Mouse (Mus musculus) hindbrain, embryonic 13.5 days (tissue): Measurements from ENCODE around the gene Olfml2b. TPM values are rescaled to one million over a fixed set of nuclear protein-coding genes. Genes with fewer than 3 reads are reported as not detected.
A peak's percentile ranks its signal among the peaks of the same experiment; 100 is the strongest.

Experiments used
- ATAC-seq: fragments of 200-750 bp; cut with Nextera tagmentation; 2 replicates; pipeline ENCODE4 v1.8.0; 2017; ENCODE audit warnings: moderate TSS enrichment; ENCODE audit not compliant: low FRiP score
- H3K27ac ChIP-seq: fragments of 300-500 bp; sonication (generic); 2 replicates; pipeline ENCODE4 v1.5.1; 2015; ENCODE audit warnings: inconsistent platforms, mild to moderate bottlenecking, moderate library complexity
- H3K27me3 ChIP-seq: fragments of 300-500 bp; sonication (generic); 2 replicates; pipeline ENCODE4 v1.6.1; 2015; ENCODE audit warnings: mild to moderate bottlenecking, inconsistent platforms
- H3K36me3 ChIP-seq: fragments of 300-500 bp; sonication (generic); 2 replicates; pipeline ENCODE4 v1.6.1; 2015; ENCODE audit warnings: mild to moderate bottlenecking, inconsistent platforms
- H3K4me1 ChIP-seq: fragments of 300-500 bp; sonication (generic); replicated peaks from 2 replicates; pipeline ENCODE4 v1.6.1; 2015; ENCODE audit warnings: inconsistent platforms
- H3K4me2 ChIP-seq: fragments of 300-500 bp; sonication (generic); 2 replicates; pipeline ENCODE4 v1.6.1; 2015; ENCODE audit warnings: inconsistent platforms, mild to moderate bottlenecking, moderate library complexity
- H3K4me3 ChIP-seq: fragments of 300-500 bp; sonication (generic); 2 replicates; pipeline ENCODE4 v1.5.1; 2015; ENCODE audit warnings: mild to moderate bottlenecking, inconsistent platforms
- H3K9ac ChIP-seq: fragments of 300-500 bp; sonication (generic); 2 replicates; pipeline ENCODE4 v1.6.1; 2015; ENCODE audit warnings: mild to moderate bottlenecking, inconsistent platforms
- H3K9me3 ChIP-seq: fragments of 300-500 bp; sonication (generic); 2 replicates; pipeline ENCODE4 v1.6.1; 2016; ENCODE audit warnings: inconsistent platforms
- WGBS: fragments of 180-500 bp; shearing (Covaris S2); methylation state at CpG from one replicate; pipeline ENCODE4 v1.1.7; 2015; 5-methylcytosine and 5-hydroxymethylcytosine counted together
- polyA plus RNA-seq: library from polyadenylated mRNA; unstranded; fragments of >200 nt; fragmentation: Nextera tagmentation; extraction: Ambion mirVana; gene quantifications from 2 replicates; pipeline ENCODE4 v1.2.1, GENCODE M21; 2015

Gene Olfml2b
- polyA plus RNA-seq, 1 experiment from 2014 or later, result 5.2 TPM

DNA sequence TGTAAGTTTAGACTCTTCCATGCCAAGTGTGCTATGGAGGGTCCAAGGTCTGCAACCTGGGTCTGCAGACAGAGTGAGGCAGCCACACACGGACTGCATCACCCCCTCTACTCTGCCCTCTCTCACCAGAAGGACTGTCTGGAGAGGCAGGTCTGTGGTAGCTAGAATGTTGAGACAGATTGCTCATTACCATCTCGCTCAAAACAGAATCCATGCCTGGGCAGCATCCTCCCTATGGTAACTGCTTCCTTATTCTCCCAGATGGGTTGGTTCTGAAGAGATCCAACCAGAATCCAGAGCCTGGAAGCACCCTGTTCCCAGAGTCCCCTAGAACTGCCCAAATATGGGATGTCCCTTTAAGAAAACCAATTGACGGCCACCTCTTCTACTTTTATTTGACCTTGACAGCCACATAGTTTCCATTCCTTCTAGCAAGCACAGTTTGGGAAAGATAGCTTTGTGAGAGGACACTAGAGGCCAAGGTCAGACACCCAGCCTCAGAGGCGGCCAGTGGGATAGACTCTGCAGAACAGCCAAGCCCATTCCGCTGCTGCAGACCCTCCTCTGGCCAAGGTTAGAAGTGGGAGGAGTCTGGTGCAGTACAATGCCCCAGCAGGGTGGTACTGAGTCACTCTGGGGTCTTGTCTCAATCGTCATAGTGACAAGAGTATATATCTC, 6.9 kb downstream of the Olfml2b start:
- Histone ChIP-seq H3K9me3 (no peaks in the 10 kb centered on the region), H3K9ac (no peak overlapping the region), H3K4me2 (no peak overlapping the region), H3K36me3 (peaks cover 19% of the 10 kb centered on the region; the same call in 1 of the 2 replicates), H3K27me3 (no peaks in the 10 kb centered on the region), H3K27ac (no peak overlapping the region), H3K4me1 (peaks cover 23% of the 10 kb centered on the region), H3K4me3 (no peak overlapping the region)
- WGBS, result 61% methylated on average over 6 of the region's 6 CpGs
- no peak for ATAC-seq

- Histone ChIP-seq H3K4me2 (no peak overlapping the region), H3K27me3 (no peaks in the 10 kb centered on the region), H3K9ac (no peak overlapping the region), H3K36me3 (peaks cover 19% of the 10 kb centered on the region; the same call in 1 of the 2 replicates), H3K4me3 (no peak overlapping the region), H3K9me3 (no peaks in the 10 kb centered on the region), H3K27ac (no peak overlapping the region), H3K4me1 (peaks cover 20% of the 10 kb centered on the region)
- no peak for ATAC-seq
- WGBS, result 72% methylated on average over 15 of the region's 15 CpGs
Measured at GRCm38 (mm10) chr1:170651989-170652740, 7.8 kb downstream of the Olfml2b start.

- Histone ChIP-seq H3K4me3 (no peak overlapping the region), H3K9me3 (no peaks in the 10 kb centered on the region), H3K9ac (no peak overlapping the region), H3K27me3 (no peaks in the 10 kb centered on the region), H3K4me1 (peaks cover 18% of the 10 kb centered on the region; the same call in 1 of the 2 replicates), H3K4me2 (no peak overlapping the region), H3K27ac (no peak overlapping the region), H3K36me3 (peaks cover 7% of the 10 kb centered on the region; the same call in 1 of the 2 replicates)
- 48% methylated on average over 5 of the region's 5 CpGs for WGBS
- peak; percentile 69 for ATAC-seq
Measured at GRCm38 (mm10) chr1:170655280-170655917, 11.1 kb downstream of the Olfml2b start.

GRCm38 (mm10) chr1:170656518-170657227, 12.3 kb downstream of the Olfml2b start:
- H3K36me3 ChIP-seq, result peaks cover 6% of the 10 kb centered on the region; the same call in 1 of the 2 replicates
- H3K9me3 ChIP-seq, result no peaks in the 10 kb centered on the region
- no peak for ATAC-seq
- H3K4me2 ChIP-seq, result no peak overlapping the region
- no peak overlapping the region for H3K4me3 ChIP-seq
- H3K9ac ChIP-seq, result no peak overlapping the region
- H3K27me3 ChIP-seq, result no peaks in the 10 kb centered on the region
- peaks cover 18% of the 10 kb centered on the region; the same call in 1 of the 2 replicates for H3K4me1 ChIP-seq
- WGBS, result 74% methylated on average over 11 of the region's 11 CpGs
- no peak overlapping the region for H3K27ac ChIP-seq

DNA sequence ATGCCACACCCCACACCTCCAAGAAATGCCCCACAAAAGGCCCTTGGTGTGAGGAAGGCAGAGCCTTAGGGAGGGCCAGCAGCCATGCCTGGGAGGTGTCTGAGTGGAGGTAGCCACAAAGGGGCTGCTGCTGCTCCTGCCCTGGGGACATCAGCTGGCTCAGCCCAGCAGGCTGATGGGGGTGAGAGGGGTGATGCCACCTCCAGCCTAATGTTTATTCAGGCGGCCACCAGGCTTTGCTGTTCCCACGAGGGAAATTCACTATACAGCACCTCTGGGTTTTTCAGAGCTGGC, 12.8 kb downstream of the Olfml2b start:
- no peak for ATAC-seq
- H3K9me3 ChIP-seq, result no peaks in the 10 kb centered on the region
- peaks cover 8% of the 10 kb centered on the region for H3K36me3 ChIP-seq
- no peak overlapping the region for H3K9ac ChIP-seq
- no peaks in the 10 kb centered on the region for H3K27me3 ChIP-seq
- no peak overlapping the region for H3K27ac ChIP-seq
- 29% methylated on average over 2 of the region's 2 CpGs for WGBS
- H3K4me2 ChIP-seq, result no peak overlapping the region
- H3K4me3 ChIP-seq, result no peak overlapping the region
- peaks cover 18% of the 10 kb centered on the region; the same call in 1 of the 2 replicates for H3K4me1 ChIP-seq

DNA sequence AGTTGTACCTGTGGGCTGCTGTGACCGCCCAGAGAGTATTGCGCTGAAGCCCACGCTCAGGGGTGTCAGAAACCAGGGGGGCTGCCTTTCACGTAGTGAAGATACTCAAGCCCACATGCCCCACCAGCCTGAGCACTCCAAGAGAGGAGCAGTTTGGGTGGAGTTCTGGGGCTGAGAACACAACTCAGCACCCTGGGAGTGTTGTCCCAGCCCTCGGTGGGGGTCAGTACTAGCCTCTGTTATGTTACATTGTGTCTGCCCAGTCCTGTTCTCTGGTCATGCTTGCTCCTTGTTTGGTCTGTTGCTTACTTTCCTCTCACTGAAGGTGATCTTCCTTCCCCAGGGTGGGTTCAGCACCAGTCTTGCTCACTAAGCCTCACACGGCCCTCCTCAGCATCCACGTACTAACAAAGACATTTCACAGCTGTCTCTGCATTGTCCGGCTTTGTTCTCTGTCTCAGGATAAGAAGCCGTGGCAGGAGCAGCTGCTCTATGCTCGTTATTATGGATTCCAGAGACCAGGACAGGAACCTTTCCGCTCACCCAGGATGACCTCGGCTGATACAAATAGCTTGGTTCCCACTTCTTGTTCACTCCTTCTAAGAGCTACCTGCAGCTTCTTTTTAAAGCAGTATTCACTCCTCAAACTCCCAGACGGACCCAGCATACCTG, 13.4 kb downstream of the Olfml2b start:
- Histone ChIP-seq H3K36me3 (peaks cover 12% of the 10 kb centered on the region), H3K4me3 (no peak overlapping the region), H3K27me3 (no peaks in the 10 kb centered on the region), H3K4me1 (peaks cover 18% of the 10 kb centered on the region; the same call in 1 of the 2 replicates), H3K9ac (no peak overlapping the region), H3K9me3 (no peaks in the 10 kb centered on the region), H3K4me2 (no peak overlapping the region), H3K27ac (no peak overlapping the region)
- 48% methylated on average over 13 of the region's 13 CpGs for WGBS
- peak; percentile 11; the same call in 1 of the 2 replicates for ATAC-seq

GRCm38 (mm10) chr1:170659260-170659659, 14.9 kb downstream of the Olfml2b start:
- Histone ChIP-seq H3K9ac (no peak overlapping the region), H3K4me3 (no peak overlapping the region), H3K27me3 (no peaks in the 10 kb centered on the region), H3K4me2 (no peak overlapping the region), H3K27ac (no peak overlapping the region), H3K36me3 (peaks cover 15% of the 10 kb centered on the region), H3K9me3 (no peaks in the 10 kb centered on the region), H3K4me1 (peaks cover 18% of the 10 kb centered on the region; the same call in 1 of the 2 replicates)
- WGBS, result 84% methylated on average over 13 of the region's 13 CpGs
- no peak for ATAC-seq

DNA sequence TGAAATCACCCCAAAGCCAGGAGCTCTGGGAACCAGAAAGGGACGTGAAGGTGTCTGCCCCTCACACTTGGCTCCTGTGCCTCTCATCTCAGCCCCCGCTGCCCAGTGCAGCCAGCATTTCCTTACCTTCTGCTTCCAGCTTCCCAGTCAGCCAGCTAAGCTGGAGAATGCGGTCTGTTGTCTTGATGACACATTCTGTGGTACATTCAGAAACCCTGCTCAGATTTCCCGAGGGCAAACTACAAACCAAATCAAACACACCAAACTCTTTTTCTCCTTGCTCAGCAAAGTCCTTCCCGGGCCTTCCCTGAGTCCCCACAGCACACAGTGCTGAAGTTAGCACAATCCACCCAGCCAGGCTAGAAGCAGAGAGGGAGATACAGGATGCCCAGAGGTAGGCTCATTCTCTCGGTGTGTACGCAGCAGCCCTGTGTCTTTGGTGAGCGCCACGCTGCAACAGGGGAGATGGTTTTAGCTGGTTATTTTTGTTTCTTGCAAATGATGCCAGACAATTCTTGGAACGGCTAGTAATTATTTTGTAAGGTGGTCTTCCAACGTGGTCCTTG, 20.4 kb downstream of the Olfml2b start:
- no peak for ATAC-seq

GRCm38 (mm10) chr1:170665200-170665599, 20.9 kb downstream of the Olfml2b start:
- no peak for ATAC-seq

More for the DNA sequence above, 20.4 kb downstream of the Olfml2b start:
- 89% methylated on average over 11 of the region's 11 CpGs for WGBS
- Histone ChIP-seq H3K4me2 (no peak overlapping the region), H3K27me3 (no peaks in the 10 kb centered on the region), H3K9ac (no peak overlapping the region), H3K27ac (no peak overlapping the region), H3K4me1 (no peaks in the 10 kb centered on the region), H3K36me3 (peaks cover 40% of the 10 kb centered on the region), H3K4me3 (no peak overlapping the region), H3K9me3 (no peaks in the 10 kb centered on the region)

DNA sequence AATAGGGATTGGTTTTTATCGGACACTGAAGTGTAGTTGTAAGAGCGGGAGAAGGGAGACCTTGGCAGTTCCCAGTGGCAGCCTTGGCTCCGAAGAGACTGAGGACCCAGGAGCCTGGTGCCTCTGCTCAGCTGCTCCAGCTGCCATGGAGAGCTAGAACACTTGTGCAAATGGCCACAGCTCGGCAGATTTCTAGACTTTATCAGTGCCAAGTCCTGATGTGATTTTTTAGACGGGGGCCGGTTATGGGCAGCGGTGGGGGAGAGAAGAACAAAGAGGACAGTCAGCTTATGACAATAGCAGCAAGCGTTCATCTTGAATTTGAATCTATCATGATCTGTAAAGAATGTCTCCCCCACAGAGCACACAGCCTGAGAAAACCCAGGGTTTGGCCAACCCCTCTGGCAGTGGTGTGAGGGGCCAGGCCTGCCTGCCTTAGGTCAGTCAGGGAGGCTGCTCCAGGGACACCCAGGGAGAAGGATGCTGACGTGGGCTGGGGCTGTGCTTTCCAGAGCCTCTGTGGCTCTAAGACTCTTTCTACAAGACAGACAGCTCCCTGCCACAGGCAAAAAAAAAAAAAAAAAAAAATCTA, 29.9 kb downstream of the Olfml2b start:
- Histone ChIP-seq H3K36me3 (peaks cover 34% of the 10 kb centered on the region), H3K27me3 (no peaks in the 10 kb centered on the region), H3K4me2 (no peak overlapping the region), H3K27ac (no peak overlapping the region), H3K9me3 (peaks cover 12% of the 10 kb centered on the region; the same call in 1 of the 2 replicates), H3K4me1 (peaks cover 4% of the 10 kb centered on the region; the same call in 1 of the 2 replicates), H3K4me3 (no peak overlapping the region), H3K9ac (0 out of 2 replicates have a peak overlapping the region, but pooled peaks have one; percentile 36)
- 51% methylated on average over 9 of the region's 9 CpGs for WGBS
- ATAC-seq, result no peak

More at GRCm38 (mm10) chr1:170665200-170665599, 20.9 kb downstream of the Olfml2b start:
- Histone ChIP-seq H3K36me3 (peaks cover 45% of the 10 kb centered on the region), H3K27me3 (no peaks in the 10 kb centered on the region), H3K9me3 (no peaks in the 10 kb centered on the region), H3K4me1 (no peaks in the 10 kb centered on the region), H3K9ac (no peak overlapping the region), H3K27ac (no peak overlapping the region), H3K4me3 (no peak overlapping the region), H3K4me2 (no peak overlapping the region)
- WGBS, result 76% methylated on average over 7 of the region's 7 CpGs

GRCm38 (mm10) chr1:170677681-170678080, 33.3 kb downstream of the Olfml2b start:
- Histone ChIP-seq H3K4me1 (peaks cover 4% of the 10 kb centered on the region; the same call in 1 of the 2 replicates), H3K9me3 (peaks cover 6% of the 10 kb centered on the region; the same call in 1 of the 2 replicates), H3K9ac (no peak overlapping the region), H3K36me3 (peaks cover 26% of the 10 kb centered on the region), H3K27ac (no peak overlapping the region), H3K4me2 (no peak overlapping the region), H3K4me3 (no peak overlapping the region), H3K27me3 (no peaks in the 10 kb centered on the region)
- 95% methylated on average over 4 of the region's 4 CpGs for WGBS
- no peak for ATAC-seq
